ENCODE assay signal across 7 mouse cellular contexts in genomic region chr8:48152062-48152738, GRCm38 (mm10). TPM values are rescaled to one million over a fixed set of nuclear protein-coding genes. Genes with fewer than 3 reads are reported as not detected.
DNase-seq lines count a peak whose midpoint lies in the region; ATAC-seq lines count a peak whose summit lies in the region.

No protein-coding gene starts in this region.

- H3K4me2 ChIP-seq in forebrain, embryonic 14.5 days (ENCODE audit: low read length) = no peak overlapping the region

- no peaks in the 10 kb centered on the region for H3K9me3 ChIP-seq in forebrain, embryonic 14.5 days (replicated peaks; ENCODE audit: control insufficient read depth, low read length)

- peak; percentile 73 for ATAC-seq in forebrain, embryonic 14.5 days

- peak; percentile 7 for DNase-seq in ovary, postnatal 10 days (ENCODE audit: low spot score)
- DNase-seq in ovary, adult 18-20 months (ENCODE audit: low spot score) = no peak
- peak; percentile 77 for DNase-seq in forebrain, embryonic 14.5 days (ENCODE audit: low spot score)
- peak; percentile 63 for DNase-seq in heart, postnatal 4 days
- DNase-seq in mesoderm, embryonic 11.5 days (ENCODE audit: low read depth, low spot score) = peak; percentile 61
- no peak for DNase-seq in left cerebral cortex, adult 18-20 months (ENCODE audit: low spot score in 2 of 2)
- no peak for DNase-seq in urinary bladder, postnatal 10 days (ENCODE audit: low spot score)

- H3K36me3 ChIP-seq in forebrain, embryonic 14.5 days (ENCODE audit: control insufficient read depth, insufficient read depth, low read length) = no peaks in the 10 kb centered on the region

- H3K9ac ChIP-seq in forebrain, embryonic 14.5 days (ENCODE audit: low read length) = no peak overlapping the region

- no peak overlapping the region for H3K4me3 ChIP-seq in forebrain, embryonic 14.5 days (ENCODE audit: low read depth, low read length)

- peak overlapping the region; percentile 56 for H3K27ac ChIP-seq in forebrain, embryonic 14.5 days (ENCODE audit: low read depth, low read length)

- 29% methylated on average over 19 of the region's 19 CpGs for WGBS in forebrain, embryonic 14.5 days

- H3K27me3 ChIP-seq in forebrain, embryonic 14.5 days (replicated peaks; ENCODE audit: control insufficient read depth, insufficient read depth, low read length) = no peaks in the 10 kb centered on the region

- peaks cover 14% of the 10 kb centered on the region for H3K4me1 ChIP-seq in forebrain, embryonic 14.5 days (ENCODE audit: control insufficient read depth, insufficient read depth, low read length)

RNA-seq across cellular contexts. Expression of gene Dctd, which starts 53.3 kb away (rescaled TPM):
- 13.5 and 14.2 TPM in 2 replicates for polyA plus RNA-seq in forebrain, embryonic 14.5 days (2014; fragmentation: Nextera tagmentation; extraction: Ambion mirVana)
- 10 to 100 TPM; 11.6 to 12.6 TPM for total RNA-seq in heart, postnatal 4 days (2021)
- total RNA-seq in left cerebral cortex, adult 18-20 months (2021) = 1 to 10 TPM; 5.4 to 6.8 TPM

Comparison
In these comparisons a context has a peak if more than half of its experiments do, and no peak if none do; other contexts are left out.
1. DNase-seq: peak in ovary, postnatal 10 days (single experiment), forebrain, embryonic 14.5 days (single experiment), heart, postnatal 4 days (single experiment) and mesoderm, embryonic 11.5 days (single experiment); none in ovary, adult 18-20 months (single experiment), left cerebral cortex, adult 18-20 months (0 of 2) and urinary bladder, postnatal 10 days (single experiment).